Mouse (Mus musculus): Measurements from ENCODE around the gene Csrnp1. TPM values are rescaled to one million over a fixed set of nuclear protein-coding genes. Genes with fewer than 3 reads are reported as not detected.

Gene Csrnp1
- polyA plus RNA-seq, 1 experiment from 2014 or later = 1.7 TPM

DNA sequence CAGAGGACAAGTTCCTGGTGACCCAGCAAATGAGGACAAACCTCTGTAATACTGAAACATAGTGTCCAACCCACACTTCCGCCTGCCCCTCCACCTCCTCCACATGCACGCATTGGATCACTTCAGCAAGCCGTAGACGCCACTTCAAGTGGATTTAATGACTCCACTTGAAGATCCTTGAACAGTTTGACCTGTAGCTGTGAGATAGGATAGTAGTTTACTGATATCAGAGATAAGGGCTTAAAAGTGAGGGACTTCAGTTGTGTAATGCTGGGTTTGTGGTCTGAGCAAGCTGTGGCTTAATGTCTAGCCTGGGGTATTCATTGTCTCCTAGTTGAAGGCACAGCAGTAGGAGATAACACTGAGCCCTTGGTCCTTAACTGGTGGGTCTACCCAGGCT, 61.0 kb downstream of the Csrnp1 start:
- Histone ChIP-seq H3K4me2 (ENCODE audit: low read depth, low read length) (no peak overlapping the region), H3K27ac (replicated peaks; ENCODE audit: low read depth, low read length) (no peak overlapping the region)

More for the DNA sequence above, 61.0 kb downstream of the Csrnp1 start:
- Histone ChIP-seq H3K9ac (ENCODE audit: low read depth, low read length) (no peak overlapping the region), H3K27me3 (replicated peaks; ENCODE audit: control insufficient read depth, insufficient read depth, low read length) (no peaks in the 10 kb centered on the region), H3K4me1 (ENCODE audit: control insufficient read depth, insufficient read depth, low read length) (no peaks in the 10 kb centered on the region), H3K4me3 (ENCODE audit: low read depth, low read length) (no peak overlapping the region), H3K36me3 (ENCODE audit: control insufficient read depth, insufficient read depth, low read length) (peaks cover 94% of the 10 kb centered on the region), H3K9me3 (ENCODE audit: control insufficient read depth, low read length) (no peaks in the 10 kb centered on the region)
- 92% methylated on average over 4 of the region's 4 CpGs for WGBS
- DNase-seq (ENCODE audit: low spot score) = no peak
- ATAC-seq (ENCODE audit: low read depth) = no peak

Other genes with a start within 250 kb of the Csrnp1 start
- gene Scn11a, start 159.2 kb downstream of the Csrnp1 start, polyA plus RNA-seq (2014; fragmentation: Nextera tagmentation; extraction: Ambion mirVana) = 0.38 and 0.89 TPM in 2 replicates
- 46.5 and 50.2 TPM in 2 replicates for gene Wdr48, start 89.8 kb downstream of the Csrnp1 start, polyA plus RNA-seq (2014; fragmentation: Nextera tagmentation; extraction: Ambion mirVana)
- 29.9 and 32.4 TPM in 2 replicates for gene Gorasp1, start 47.1 kb downstream of the Csrnp1 start, polyA plus RNA-seq (2014; fragmentation: Nextera tagmentation; extraction: Ambion mirVana)
- 0.52 and 0.72 TPM in 2 replicates for gene Ttc21a, start 47.1 kb downstream of the Csrnp1 start, polyA plus RNA-seq (2014; fragmentation: Nextera tagmentation; extraction: Ambion mirVana)
- gene Xirp1, start 38.9 kb upstream of the Csrnp1 start, polyA plus RNA-seq (2014; fragmentation: Nextera tagmentation; extraction: Ambion mirVana) = 4.9 and 8.0 TPM in 2 replicates
- gene Cx3cr1, start 85.2 kb upstream of the Csrnp1 start, polyA plus RNA-seq (2014; fragmentation: Nextera tagmentation; extraction: Ambion mirVana) = 9.8 and 11.3 TPM in 2 replicates
- 1.3 and 2.3 TPM in 2 replicates for gene Ccr8, start 107.5 kb upstream of the Csrnp1 start, polyA plus RNA-seq (2014; fragmentation: Nextera tagmentation; extraction: Ambion mirVana)
- 23.6 and 23.8 TPM in 2 replicates for gene Slc25a38, start 125.7 kb upstream of the Csrnp1 start, polyA plus RNA-seq (2014; fragmentation: Nextera tagmentation; extraction: Ambion mirVana)
- gene Rpsa, start 143.0 kb upstream of the Csrnp1 start, polyA plus RNA-seq (2014; fragmentation: Nextera tagmentation; extraction: Ambion mirVana) = 1,998 and 2,049 TPM in 2 replicates
- 0.08 TPM in 1 of 2 replicates, not detected in the other for gene Mobp, start 165.0 kb upstream of the Csrnp1 start, polyA plus RNA-seq (2014; fragmentation: Nextera tagmentation; extraction: Ambion mirVana)

Measured in embryonic facial prominence, embryonic 14.5 days (tissue).